Mouse (Mus musculus): ENCODE measurements around the gene Vps9d1. TPM values are rescaled to one million over a fixed set of nuclear protein-coding genes. Genes with fewer than 3 reads are reported as not detected.
A peak's percentile ranks its signal among the peaks of the same experiment; 100 is the strongest.
"Not testable (repeated sequence)": the region's sequence is repeated elsewhere in the genome, so short reads cannot be mapped to it uniquely, and the experiment has no call there.

Vps9d1 gene
- polyA plus RNA-seq, 1 experiment from 2014 or later = 31.4 TPM

DNA sequence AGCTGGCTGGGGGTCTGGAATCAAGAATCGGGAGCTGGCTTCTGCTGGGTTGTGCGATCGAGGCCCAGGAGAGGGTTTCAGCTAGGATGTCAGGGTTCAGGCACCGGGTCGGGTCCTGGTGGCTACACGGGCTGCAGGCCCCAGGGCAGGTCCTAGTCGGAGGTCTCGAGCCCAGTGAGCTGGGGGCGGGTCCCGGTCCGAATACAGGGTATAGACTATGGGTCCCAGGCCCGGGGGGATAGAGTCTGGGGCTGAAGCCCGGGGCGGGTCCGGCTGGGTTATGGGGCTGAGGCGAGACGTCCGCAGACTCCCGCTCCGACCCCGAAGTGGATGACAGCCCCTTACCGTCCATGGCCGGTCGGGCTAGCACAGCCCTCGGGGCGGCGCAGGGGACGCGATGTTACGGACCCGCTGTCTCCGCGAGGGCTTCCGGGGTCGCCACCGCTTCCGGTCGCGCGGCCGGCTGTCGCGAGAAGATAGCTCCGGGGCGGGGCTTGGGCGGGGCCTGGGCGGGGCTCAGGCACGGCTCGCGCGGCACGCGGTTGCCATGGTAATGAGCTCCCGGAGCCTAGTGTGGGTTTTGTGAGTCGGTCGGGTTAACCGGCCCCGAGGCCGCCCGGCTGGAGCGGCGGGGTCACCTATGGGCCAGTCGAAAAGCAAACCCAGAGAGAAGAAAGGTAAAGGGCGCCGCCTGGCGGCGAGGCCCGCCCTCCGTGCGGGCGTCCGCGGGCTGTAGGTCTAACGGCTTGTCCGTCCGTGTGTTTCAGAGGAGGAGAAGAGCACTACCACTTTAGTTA lies 41.6 kb downstream of the Vps9d1 start, which contains the start of the genes Chmp1a and Spata33:
Gene Chmp1a, minus strand, starts transcription at position 443 of the 797 bp plus-strand sequence.
Gene Spata33, plus strand, starts transcription at position 512 of the 797 bp plus-strand sequence.
- Histone ChIP-seq H3K4me3 (replicated peaks) (peak within 1 kb of the TSS; percentile 95), H3K27me3 (no peaks in the 10 kb centered on the region), H3K27ac (replicated peaks) (peak within 1 kb of the TSS; percentile 61), H3K4me2 (replicated peaks) (peak within 1 kb of the TSS; percentile 69), H3K9me3 (replicated peaks) (no peaks in the 10 kb centered on the region), H3K4me1 (peaks cover 21% of the 10 kb centered on the region), H3K36me3 (peaks cover 29% of the 10 kb centered on the region), H3K9ac (peak within 1 kb of the TSS; percentile 99)
- WGBS = 1% methylated on average over 73 of the region's 76 CpGs
- ATAC-seq (ENCODE audit: insufficient number of reproducible peaks, low FRiP score, low TSS enrichment, low read depth) = peak; percentile 90

GRCm38 (mm10) chr8:123211876-123212275 lies 42.3 kb downstream of the Vps9d1 start:
- peak overlapping the region; percentile 99 for H3K9ac ChIP-seq
- no peaks in the 10 kb centered on the region for H3K27me3 ChIP-seq
- H3K9me3 ChIP-seq (replicated peaks) = no peaks in the 10 kb centered on the region
- H3K4me1 ChIP-seq = peaks cover 21% of the 10 kb centered on the region
- H3K4me3 ChIP-seq (replicated peaks) = peak overlapping the region; percentile 95
- no peak overlapping the region for H3K27ac ChIP-seq (replicated peaks)
- no peak for ATAC-seq (ENCODE audit: insufficient number of reproducible peaks, low FRiP score, low TSS enrichment, low read depth)
- peaks cover 35% of the 10 kb centered on the region for H3K36me3 ChIP-seq
- peak overlapping the region; percentile 69 for H3K4me2 ChIP-seq (replicated peaks)
- 39% methylated on average over 10 of the region's 10 CpGs for WGBS

DNA sequence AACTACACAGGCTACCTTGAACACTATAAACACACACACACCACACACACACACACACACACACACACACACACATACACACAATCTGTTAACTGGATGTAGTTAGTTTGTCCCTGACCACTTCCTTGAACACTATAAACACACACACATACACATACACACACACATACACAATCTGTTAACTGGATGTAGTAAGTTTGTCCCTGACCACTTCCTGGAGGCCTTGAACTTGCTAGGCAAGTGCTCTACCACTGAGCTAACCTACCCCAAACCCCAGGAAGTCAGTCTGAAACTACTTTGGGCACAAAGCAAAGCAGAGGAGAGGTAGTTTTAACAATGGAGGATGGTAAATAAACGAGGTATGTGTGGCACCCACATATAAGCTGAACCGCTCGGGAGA lies 50.6 kb downstream of the Vps9d1 start:
- Histone ChIP-seq H3K27ac (replicated peaks) (no peak overlapping the region), H3K4me2 (replicated peaks) (no peak overlapping the region), H3K4me1 (peaks cover 3% of the 10 kb centered on the region; the same call in 1 of the 2 replicates), H3K27me3 (no peaks in the 10 kb centered on the region), H3K9me3 (replicated peaks) (no peaks in the 10 kb centered on the region), H3K36me3 (peaks cover 40% of the 10 kb centered on the region), H3K9ac (no peak overlapping the region), H3K4me3 (replicated peaks) (no peak overlapping the region)
- 83% methylated on average over 3 of the region's 3 CpGs for WGBS
- no peak for ATAC-seq (ENCODE audit: insufficient number of reproducible peaks, low FRiP score, low TSS enrichment, low read depth)

DNA sequence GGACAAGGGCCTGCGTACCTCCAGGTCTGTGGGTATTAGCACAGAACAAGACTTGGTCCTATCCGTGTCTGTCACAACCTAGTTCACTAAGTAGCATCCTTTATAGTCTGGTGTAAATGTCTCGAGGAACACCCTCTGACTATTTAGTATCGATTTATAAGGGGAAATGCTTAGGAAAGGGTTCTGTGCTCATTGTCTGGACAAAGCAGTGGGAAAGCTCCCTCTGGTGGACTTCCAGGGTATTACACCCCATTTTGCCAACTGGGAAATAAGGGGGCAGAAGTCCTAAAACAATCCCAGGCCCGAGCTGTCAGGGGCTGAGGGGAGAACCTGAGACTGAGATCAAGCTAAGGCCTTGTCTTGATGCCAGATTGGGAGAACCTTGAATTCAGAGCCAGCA lies 51.9 kb downstream of the Vps9d1 start:
- H3K4me1 ChIP-seq = peaks cover 3% of the 10 kb centered on the region; the same call in 1 of the 2 replicates
- WGBS = 23% methylated on average over 5 of the region's 5 CpGs
- H3K4me3 ChIP-seq (replicated peaks) = no peak overlapping the region
- H3K4me2 ChIP-seq (replicated peaks) = no peak overlapping the region
- H3K27me3 ChIP-seq = no peaks in the 10 kb centered on the region
- peaks cover 27% of the 10 kb centered on the region for H3K36me3 ChIP-seq
- no peaks in the 10 kb centered on the region for H3K9me3 ChIP-seq (replicated peaks)
- H3K9ac ChIP-seq = no peak overlapping the region
- no peak overlapping the region for H3K27ac ChIP-seq (replicated peaks)
- ATAC-seq (ENCODE audit: insufficient number of reproducible peaks, low FRiP score, low TSS enrichment, low read depth) = no peak

- Histone ChIP-seq H3K27me3 (no peaks in the 10 kb centered on the region), H3K9me3 (replicated peaks) (no peaks in the 10 kb centered on the region), H3K27ac (replicated peaks) (no peak overlapping the region), H3K4me1 (peaks cover 3% of the 10 kb centered on the region; the same call in 1 of the 2 replicates), H3K4me2 (replicated peaks) (no peak overlapping the region), H3K9ac (no peak overlapping the region), H3K36me3 (peaks cover 8% of the 10 kb centered on the region), H3K4me3 (replicated peaks) (no peak overlapping the region)
- no peak for ATAC-seq (ENCODE audit: insufficient number of reproducible peaks, low FRiP score, low TSS enrichment, low read depth)
- 66% methylated on average over 14 of the region's 14 CpGs for WGBS
Observed at GRCm38 (mm10) chr8:123199864-123200263, 54.3 kb downstream of the Vps9d1 start.

DNA sequence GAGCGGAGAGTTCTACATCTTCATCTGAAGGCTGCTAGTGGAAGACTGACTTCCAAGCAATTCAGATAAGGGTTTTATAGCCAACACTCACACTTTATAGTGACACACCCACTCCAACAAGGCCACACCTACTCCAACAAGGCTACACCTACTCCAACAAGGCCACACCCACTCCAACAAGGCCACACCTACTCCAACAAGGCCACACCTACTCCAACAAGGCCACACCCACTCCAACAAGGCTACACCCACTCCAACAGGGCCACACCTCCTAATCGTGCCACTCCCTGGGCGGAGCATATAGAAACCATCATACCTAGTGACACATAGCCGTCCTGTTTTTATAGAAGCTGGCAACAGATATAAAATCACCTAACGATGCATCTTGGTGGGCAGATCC lies 57.1 kb downstream of the Vps9d1 start:
- not testable (repeated sequence) for ATAC-seq (ENCODE audit: insufficient number of reproducible peaks, low FRiP score, low TSS enrichment, low read depth); H3K9me3 ChIP-seq (replicated peaks); H3K9ac ChIP-seq; H3K4me2 ChIP-seq (replicated peaks); H3K36me3 ChIP-seq; H3K4me3 ChIP-seq (replicated peaks); H3K27me3 ChIP-seq; H3K4me1 ChIP-seq; H3K27ac ChIP-seq (replicated peaks)
- WGBS = 75% methylated on average over 5 of the region's 5 CpGs

GRCm38 (mm10) chr8:123193771-123194170 lies 60.4 kb downstream of the Vps9d1 start:
- H3K27me3 ChIP-seq = no peaks in the 10 kb centered on the region
- H3K36me3 ChIP-seq = no peaks in the 10 kb centered on the region
- no peak overlapping the region for H3K4me2 ChIP-seq (replicated peaks)
- H3K4me3 ChIP-seq (replicated peaks) = no peak overlapping the region
- no peak overlapping the region for H3K9ac ChIP-seq
- H3K27ac ChIP-seq (replicated peaks) = no peak overlapping the region
- peaks cover 18% of the 10 kb centered on the region for H3K4me1 ChIP-seq
- H3K9me3 ChIP-seq (replicated peaks) = no peaks in the 10 kb centered on the region
- 89% methylated on average over 9 of the region's 9 CpGs for WGBS
- ATAC-seq (ENCODE audit: insufficient number of reproducible peaks, low FRiP score, low TSS enrichment, low read depth) = no peak

Other genes starting within 250 kb of the Vps9d1 start
- gene Ankrd11, start 212.1 kb downstream of the Vps9d1 start, polyA plus RNA-seq (2015; fragmentation: Nextera tagmentation; extraction: Ambion mirVana) = 56.3 and 69.1 TPM in 2 replicates
- gene Spg7, start 191.4 kb downstream of the Vps9d1 start, polyA plus RNA-seq (2015; fragmentation: Nextera tagmentation; extraction: Ambion mirVana) = 40.8 and 41.5 TPM in 2 replicates
- gene Rpl13, start 152.0 kb downstream of the Vps9d1 start, polyA plus RNA-seq (2015; fragmentation: Nextera tagmentation; extraction: Ambion mirVana) = 1,311 and 1,540 TPM in 2 replicates
- gene Cpne7, start 137.0 kb downstream of the Vps9d1 start, polyA plus RNA-seq (2015; fragmentation: Nextera tagmentation; extraction: Ambion mirVana) = 6.5 and 6.9 TPM in 2 replicates
- gene Sult5a1, start 96.0 kb downstream of the Vps9d1 start, polyA plus RNA-seq (2015; fragmentation: Nextera tagmentation; extraction: Ambion mirVana) = 47.8 and 50.7 TPM in 2 replicates
- gene Dpep1, start 68.1 kb downstream of the Vps9d1 start, polyA plus RNA-seq (2015; fragmentation: Nextera tagmentation; extraction: Ambion mirVana) = 14.3 and 18.6 TPM in 2 replicates
- 165 TPM in 2 replicates for gene Chmp1a, start 41.6 kb downstream of the Vps9d1 start, polyA plus RNA-seq (2015; fragmentation: Nextera tagmentation; extraction: Ambion mirVana)
- gene Spata33, start 41.5 kb downstream of the Vps9d1 start, polyA plus RNA-seq (2015; fragmentation: Nextera tagmentation; extraction: Ambion mirVana) = 6.9 and 9.8 TPM in 2 replicates
- 36.2 and 38.3 TPM in 2 replicates for gene Cdk10, start 29.5 kb downstream of the Vps9d1 start, polyA plus RNA-seq (2015; fragmentation: Nextera tagmentation; extraction: Ambion mirVana)
- gene Spata2l, start 18.1 kb downstream of the Vps9d1 start, polyA plus RNA-seq (2015; fragmentation: Nextera tagmentation; extraction: Ambion mirVana) = 5.7 and 6.8 TPM in 2 replicates
- 26.3 and 28.7 TPM in 2 replicates for gene Zfp276, start 153 bp downstream of the Vps9d1 start, polyA plus RNA-seq (2015; fragmentation: Nextera tagmentation; extraction: Ambion mirVana)
- gene Fanca, start 64.2 kb upstream of the Vps9d1 start, polyA plus RNA-seq (2015; fragmentation: Nextera tagmentation; extraction: Ambion mirVana) = 21.0 and 25.4 TPM in 2 replicates
- gene Spire2, start 78.4 kb upstream of the Vps9d1 start, polyA plus RNA-seq (2015; fragmentation: Nextera tagmentation; extraction: Ambion mirVana) = 2.5 and 3.4 TPM in 2 replicates
- 174 and 176 TPM in 2 replicates for gene Tcf25, start 119.4 kb upstream of the Vps9d1 start, polyA plus RNA-seq (2015; fragmentation: Nextera tagmentation; extraction: Ambion mirVana)
- 0.38 and 0.47 TPM in 2 replicates for gene Mc1r, start 152.8 kb upstream of the Vps9d1 start, polyA plus RNA-seq (2015; fragmentation: Nextera tagmentation; extraction: Ambion mirVana)
- 43.1 and 48.1 TPM in 2 replicates for gene Tubb3, start 157.1 kb upstream of the Vps9d1 start, polyA plus RNA-seq (2015; fragmentation: Nextera tagmentation; extraction: Ambion mirVana)
- 40.4 and 40.5 TPM in 2 replicates for gene Def8, start 169.2 kb upstream of the Vps9d1 start, polyA plus RNA-seq (2015; fragmentation: Nextera tagmentation; extraction: Ambion mirVana)
- 50.5 and 55.8 TPM in 2 replicates for gene Afg3l1, start 223.6 kb upstream of the Vps9d1 start, polyA plus RNA-seq (2015; fragmentation: Nextera tagmentation; extraction: Ambion mirVana)